Mouse (Mus musculus): ENCODE measurements around the gene Ccdc77.

Ccdc77 gene

DNA sequence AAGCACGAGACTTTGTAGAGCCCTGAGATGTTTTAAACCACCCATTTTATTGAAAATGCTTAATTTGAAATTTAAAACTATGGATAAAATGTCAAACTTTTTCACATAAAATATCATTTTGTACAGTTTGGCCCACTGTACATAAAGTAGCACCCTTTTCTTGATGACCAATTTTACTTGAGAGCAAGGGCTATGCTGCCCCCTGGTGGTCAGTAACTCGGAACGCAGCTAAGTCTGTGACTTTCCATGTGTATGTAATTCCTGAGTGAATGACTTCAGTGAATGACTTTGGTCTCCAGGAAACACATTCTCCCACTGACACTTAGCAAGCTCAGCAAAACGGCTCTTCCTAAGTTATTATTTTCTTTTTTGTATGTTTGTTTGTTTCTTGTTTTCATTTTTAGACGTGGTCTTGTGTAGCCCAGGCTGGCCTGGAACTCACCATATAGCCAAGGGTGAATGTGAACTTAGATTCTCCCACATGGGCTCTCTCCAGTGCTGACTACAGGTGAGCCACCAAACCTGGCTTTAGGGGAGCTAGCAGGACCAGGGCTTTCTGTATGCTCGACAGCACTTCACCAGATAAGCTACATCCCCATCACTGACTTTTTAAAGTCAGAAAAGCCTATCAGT, 39.8 kb downstream of the Ccdc77 start:
- CTCF ChIA-PET = interaction anchor here (0.5 to 2.7 kb wide), 32 partner anchors 8 to 767 kb away, joined by 3 to 27 read pairs (median 4); partner anchors contain the start of genes B4galnt3 (in 1 of the 4), D330020A13Rik (in 1 of the 4) and Wnk1 (in 1 of the 4)

DNA sequence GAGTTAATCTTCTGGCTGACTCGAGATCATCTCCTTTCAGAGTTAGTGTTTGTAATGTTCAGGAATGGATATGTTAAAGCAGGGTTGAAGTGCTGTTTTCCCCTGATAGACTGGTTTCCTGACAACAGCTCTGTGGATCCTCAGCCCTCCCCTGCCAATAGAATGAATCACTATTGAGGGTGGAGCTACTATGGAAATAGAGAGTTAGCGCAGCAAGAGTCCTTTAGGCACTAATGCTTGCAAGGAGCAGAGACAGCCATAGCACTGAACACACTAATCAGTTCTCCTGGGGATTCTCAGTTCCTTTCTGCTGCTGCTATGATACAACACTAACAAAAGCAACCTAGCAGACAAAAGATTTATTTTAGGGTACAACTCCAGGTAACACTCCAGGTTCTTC, 43.8 kb downstream of the Ccdc77 start:
- ChIA-PET POLR2A (interaction anchor here in 2 of 4 experiments (0.6 to 3.4 kb wide), 8 partner anchors 11 to 44 kb away, joined by 3 to 23 read pairs (median 4); partner anchors contain the start of genes B4galnt3 (in 2 of the 2) and D330020A13Rik (in 2 of the 2)), CTCF (interaction anchor here in 1 of 4 experiments (1.2 kb wide), 1 partner anchor 98 kb away, joined by 3 read pairs; no protein-coding TSS in a partner anchor)

More for the DNA sequence above, 39.8 kb downstream of the Ccdc77 start:
- POLR2A ChIA-PET = interaction anchor here in 3 of 4 experiments (0.6 to 2.7 kb wide), 13 partner anchors 12 to 283 kb away, joined by 3 to 11 read pairs (median 5); partner anchors contain the start of genes B4galnt3 (in 1 of the 3), Ccdc77 (in 1 of the 3), D330020A13Rik (in 1 of the 3) and Kdm5a (in 1 of the 3)

DNA sequence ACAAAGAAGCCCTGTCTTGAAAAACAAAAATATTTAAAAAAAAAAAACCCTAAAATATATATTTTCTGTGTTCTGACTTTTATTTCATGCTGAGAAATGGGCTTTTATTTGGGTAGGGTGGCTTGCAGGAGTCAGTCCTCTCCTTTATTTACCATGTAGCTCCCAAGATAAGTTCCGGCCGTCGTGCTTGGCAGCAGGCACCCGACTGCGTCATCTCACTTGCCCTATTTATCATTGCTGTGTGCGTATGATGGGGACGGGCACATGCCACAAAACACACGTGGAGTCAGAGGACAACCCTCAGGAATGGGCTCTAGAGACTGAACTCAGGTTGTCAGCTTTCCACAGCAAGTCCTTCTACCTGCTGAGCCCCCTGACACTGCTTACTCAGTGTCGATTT, 45.0 kb downstream of the Ccdc77 start:
- ChIA-PET POLR2A (interaction anchor here in 2 of 4 experiments (1.1 to 14.2 kb wide), 11 partner anchors 9 to 97 kb away, joined by 3 to 160 read pairs (median 6); partner anchors contain the start of genes B4galnt3 (in 2 of the 2) and D330020A13Rik (in 2 of the 2)), CTCF (interaction anchor here in 2 of 4 experiments (0.6 kb wide), 2 partner anchors 93 to 135 kb away, joined by 4 to 5 read pairs; no protein-coding TSS in a partner anchor)

DNA sequence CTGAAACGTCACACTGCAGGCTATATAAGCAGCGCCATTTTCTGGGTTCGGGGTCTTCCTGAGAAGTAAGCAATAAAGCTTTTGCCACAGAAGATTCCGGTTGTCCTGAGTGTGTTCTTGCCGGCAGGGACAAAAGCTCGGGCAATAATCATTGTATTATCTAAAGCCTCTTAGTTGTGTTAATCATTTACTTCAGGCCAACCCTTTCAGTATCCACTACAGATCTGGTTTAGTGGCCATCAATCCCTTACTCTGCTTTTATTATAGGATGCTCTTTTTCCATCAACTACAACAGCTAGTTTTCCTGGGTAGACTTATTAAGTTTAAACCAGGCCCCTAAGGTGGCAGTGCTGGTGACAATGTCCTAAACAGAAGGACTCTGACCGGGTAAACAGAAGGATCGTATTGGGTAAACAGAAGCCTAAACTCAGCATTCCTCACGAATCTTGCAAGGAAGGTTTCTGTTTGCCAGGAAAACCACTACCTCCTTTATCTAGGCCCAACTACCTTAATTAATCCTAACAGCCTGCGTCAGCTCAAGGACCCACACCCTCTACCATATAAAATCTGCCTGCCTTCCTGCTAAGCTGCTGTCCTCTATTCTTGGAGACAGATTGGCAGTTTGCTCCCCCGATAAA, 45.8 kb downstream of the Ccdc77 start:
- ChIA-PET POLR2A (interaction anchor here in 2 of 4 experiments (0.8 to 14.2 kb wide), 19 partner anchors 9 to 621 kb away, joined by 3 to 160 read pairs (median 4); partner anchors contain the start of genes B4galnt3 (in 2 of the 2), D330020A13Rik (in 2 of the 2), Kdm5a (in 2 of the 2) and Ccdc77 (in 1 of the 2)), CTCF (interaction anchor here in 3 of 4 experiments (0.6 to 1.0 kb wide), 3 partner anchors 94 to 136 kb away, joined by 3 to 5 read pairs (median 4); no protein-coding TSS in a partner anchor)

DNA sequence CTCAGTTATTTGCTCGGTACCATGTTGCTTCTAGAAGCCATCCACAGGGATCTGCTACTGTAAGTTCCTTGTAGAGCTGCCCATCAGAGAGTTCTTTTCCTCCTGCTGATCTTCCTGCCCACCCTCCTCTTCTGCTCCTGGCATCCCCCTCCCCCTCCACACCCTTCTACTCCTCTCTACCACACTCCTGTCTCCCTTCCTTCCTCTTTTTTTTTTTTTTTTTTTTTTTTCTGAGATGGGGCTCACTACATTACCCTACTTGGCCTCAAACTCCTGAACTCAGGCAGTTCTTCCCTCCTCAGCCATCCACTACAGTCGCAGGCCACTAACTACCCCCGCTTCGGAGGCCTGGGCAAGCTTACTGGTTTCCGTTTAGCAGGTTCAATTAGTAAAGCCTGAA, 51.7 kb downstream of the Ccdc77 start:
- CTCF ChIA-PET = no interaction called here
- POLR2A ChIA-PET = interaction anchor here in 3 of 4 experiments (0.6 to 14.2 kb wide), 9 partner anchors 11 to 544 kb away, joined by 3 to 160 read pairs (median 5); partner anchors contain the start of genes B4galnt3 (in 2 of the 3), D330020A13Rik (in 2 of the 3), Ccdc77 (in 1 of the 3) and Kdm5a (in 1 of the 3)

DNA sequence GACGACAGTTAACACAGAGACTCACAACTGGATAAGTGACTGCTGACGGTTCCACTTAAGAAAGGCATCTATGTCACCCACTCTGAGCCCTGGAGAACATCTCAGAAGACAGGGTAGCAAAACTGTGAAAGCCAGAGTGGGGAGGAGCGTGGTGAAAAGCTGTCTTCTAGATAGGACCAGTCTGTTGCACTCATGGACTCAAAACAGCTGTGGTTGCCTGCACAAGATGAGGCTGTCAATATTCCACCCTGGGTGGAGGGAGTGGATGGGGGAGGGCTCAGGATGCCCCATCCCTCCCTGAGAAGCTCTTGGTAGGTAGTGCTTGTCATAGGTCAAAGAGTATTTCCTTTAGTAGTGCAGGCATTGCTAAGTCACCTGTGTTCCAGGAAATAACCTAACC, 54.4 kb downstream of the Ccdc77 start:
- ChIA-PET CTCF (interaction anchor here (0.7 to 2.5 kb wide), 11 partner anchors 9 to 755 kb away, joined by 3 to 18 read pairs (median 5); partner anchors contain the start of genes B4galnt3 (in 1 of the 4) and D330020A13Rik (in 1 of the 4)), POLR2A (interaction anchor here in 3 of 4 experiments (0.7 to 14.2 kb wide), 25 partner anchors 9 to 111 kb away, joined by 3 to 160 read pairs (median 4); partner anchors contain the start of genes B4galnt3 (in 2 of the 3), Ccdc77 (in 2 of the 3), D330020A13Rik (in 2 of the 3) and Kdm5a (in 2 of the 3))

DNA sequence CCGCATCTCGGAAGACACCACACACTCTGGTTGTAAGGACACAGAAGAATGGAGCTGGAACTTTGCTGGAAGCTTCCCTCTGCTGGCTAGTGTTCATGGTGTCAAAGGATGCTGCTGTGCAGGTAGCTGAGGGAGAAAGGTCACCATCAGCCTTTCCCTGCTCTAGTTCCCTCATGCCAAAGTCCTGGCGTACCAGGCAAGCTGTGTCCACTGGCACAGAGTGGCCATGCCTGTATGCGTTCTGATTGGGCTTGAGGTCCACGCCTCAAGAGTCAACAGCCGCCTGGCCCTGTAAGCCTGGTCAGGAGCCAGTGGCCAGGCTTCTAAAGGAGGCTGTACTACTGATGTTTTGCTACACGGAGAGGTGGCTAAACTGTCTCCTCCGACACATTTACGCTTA, 54.8 kb downstream of the Ccdc77 start:
- CTCF ChIA-PET = interaction anchor here (0.5 to 2.5 kb wide), 13 partner anchors 8 to 755 kb away, joined by 3 to 18 read pairs (median 4); partner anchors contain the start of genes B4galnt3 (in 2 of the 4) and D330020A13Rik (in 2 of the 4)
- POLR2A ChIA-PET = interaction anchor here in 3 of 4 experiments (0.7 to 14.2 kb wide), 24 partner anchors 8 to 110 kb away, joined by 3 to 160 read pairs (median 4); partner anchors contain the start of genes B4galnt3 (in 2 of the 3), Ccdc77 (in 2 of the 3), D330020A13Rik (in 2 of the 3) and Kdm5a (in 2 of the 3)

DNA sequence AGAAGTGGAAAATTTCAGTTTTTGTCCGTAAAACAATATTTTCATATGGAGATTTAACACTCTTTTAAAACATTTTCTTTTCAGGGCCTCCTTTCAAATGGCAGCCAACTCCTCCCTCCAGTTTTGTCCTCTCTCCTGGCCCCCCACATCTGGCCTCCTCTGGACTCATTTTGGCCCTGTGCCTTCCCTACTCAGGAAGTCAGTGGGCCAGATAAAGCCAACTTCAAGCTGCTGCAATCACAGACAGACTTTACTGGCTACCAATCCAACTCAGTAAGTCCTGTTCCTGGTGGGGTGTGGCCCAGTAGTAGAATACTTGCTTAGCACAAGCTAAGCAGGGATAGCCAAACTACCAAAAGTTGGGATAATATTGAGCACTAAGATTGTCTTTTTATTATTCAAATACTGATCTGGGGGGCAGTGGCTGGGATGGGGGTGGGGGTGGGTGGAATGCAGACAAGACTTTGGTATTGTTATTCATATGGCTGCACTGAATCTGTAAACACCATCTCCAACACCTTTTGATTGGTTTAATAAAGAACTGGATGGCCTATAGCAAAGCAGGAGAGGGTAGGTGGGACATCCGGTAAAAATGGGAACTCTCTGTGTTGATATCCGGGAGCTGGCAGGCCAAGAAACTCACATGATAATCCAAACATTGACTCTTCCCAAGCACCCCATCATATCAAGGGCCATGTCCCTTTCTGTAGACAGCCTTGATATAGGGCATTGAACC, 57.1 kb downstream of the Ccdc77 start:
- ChIA-PET CTCF (interaction anchor here in 2 of 4 experiments (0.6 to 1.7 kb wide), 4 partner anchors 12 to 18 kb away, joined by 3 to 5 read pairs (median 4); partner anchors contain the start of gene B4galnt3 (in 1 of the 2)), POLR2A (interaction anchor here in 3 of 4 experiments (0.6 to 14.2 kb wide), 22 partner anchors 11 to 820 kb away, joined by 3 to 160 read pairs (median 4); partner anchors contain the start of genes B4galnt3 (in 2 of the 3), D330020A13Rik (in 2 of the 3), Ccdc77 (in 1 of the 3) and Kdm5a (in 1 of the 3))

DNA sequence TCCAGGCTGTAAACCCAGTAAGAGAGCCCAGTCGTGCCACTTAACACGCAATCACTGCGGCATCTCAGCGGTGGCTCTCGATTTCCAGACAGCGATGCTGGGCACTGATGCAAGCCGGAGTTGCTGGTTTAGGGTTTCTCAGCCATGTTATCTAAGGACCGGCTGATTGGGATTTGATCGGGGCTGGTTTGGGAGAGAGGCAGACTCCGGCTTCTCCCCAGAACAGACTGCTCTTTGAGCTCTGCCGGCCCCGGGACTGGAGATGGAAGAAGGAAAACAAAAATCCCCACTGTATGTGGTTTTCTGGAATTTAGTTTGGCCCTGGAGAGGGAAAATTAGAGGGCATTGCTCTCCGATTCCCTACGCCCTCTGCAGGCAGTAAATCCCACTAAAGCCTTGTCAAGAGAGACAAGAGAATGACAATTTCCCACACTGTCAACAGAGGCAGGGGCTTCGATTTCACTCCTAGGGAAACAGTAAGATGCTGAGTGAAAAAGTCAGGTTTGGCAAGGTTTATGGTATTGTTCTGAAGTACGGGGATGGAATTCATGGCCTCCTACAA, 61.3 kb downstream of the Ccdc77 start:
- CTCF ChIA-PET = interaction anchor here in 3 of 4 experiments (0.7 to 3.6 kb wide), 6 partner anchors 23 to 103 kb away, joined by 3 to 56 read pairs (median 20); no protein-coding TSS in a partner anchor
- POLR2A ChIA-PET = interaction anchor here in 2 of 4 experiments (1.0 to 3.4 kb wide), 10 partner anchors 8 to 103 kb away, joined by 3 to 15 read pairs (median 4); partner anchors contain the start of genes B4galnt3 (in 2 of the 2) and D330020A13Rik (in 2 of the 2)

DNA sequence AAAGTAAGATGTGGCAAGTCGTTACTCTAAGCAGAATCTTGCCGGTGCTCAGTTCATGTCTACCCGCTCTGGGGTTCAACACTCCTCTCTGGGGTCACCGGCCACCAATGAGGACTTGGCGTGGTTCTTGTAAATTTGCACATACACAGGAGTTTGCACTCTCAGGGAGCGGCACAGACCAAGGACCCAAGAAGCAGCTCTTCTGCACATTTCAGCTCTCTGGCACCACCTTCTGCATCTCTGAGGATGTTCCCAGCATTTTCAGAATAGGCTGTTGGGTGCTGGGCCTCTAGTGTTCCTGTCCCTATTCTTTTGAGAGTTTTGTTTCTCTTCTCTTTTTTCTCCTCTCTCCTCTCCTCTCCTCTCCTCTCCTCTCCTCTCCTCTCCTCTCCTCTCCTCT, 63.0 kb downstream of the Ccdc77 start:
- CTCF ChIA-PET = interaction anchor here (0.6 to 3.6 kb wide), 48 partner anchors 8 to 1902 kb away, joined by 3 to 56 read pairs (median 5); no protein-coding TSS in a partner anchor
- POLR2A ChIA-PET = interaction anchor here (0.6 to 3.4 kb wide), 37 partner anchors 8 to 1708 kb away, joined by 3 to 19 read pairs (median 4); no protein-coding TSS in a partner anchor

DNA sequence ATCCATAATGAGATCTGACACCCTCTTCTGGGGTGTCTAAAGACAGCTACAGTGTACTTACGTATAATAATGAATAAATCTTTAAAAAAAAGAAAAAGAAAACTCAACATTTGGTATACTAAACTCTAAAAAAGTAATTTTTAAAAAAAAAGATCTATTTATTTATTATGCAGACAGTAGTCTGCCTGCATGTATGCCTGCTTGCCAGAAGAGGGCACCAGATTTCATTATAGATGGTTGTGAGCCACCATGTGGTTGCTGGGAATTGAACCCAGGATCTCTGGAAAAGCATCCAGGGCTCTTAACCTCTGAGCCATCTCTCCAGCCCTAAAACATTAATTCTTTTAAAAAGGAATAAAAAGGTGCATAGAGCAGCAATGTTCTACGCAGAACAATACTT, 67.6 kb downstream of the Ccdc77 start:
- ChIA-PET POLR2A (interaction anchor here in 1 of 4 experiments (1.5 to 10.8 kb wide), 4 partner anchors 15 to 38 kb away, joined by 3 to 160 read pairs (median 30); no protein-coding TSS in a partner anchor), CTCF (interaction anchor here in 1 of 4 experiments (1.0 to 2.1 kb wide), 2 partner anchors 74 kb away, joined by 3 to 8 read pairs; no protein-coding TSS in a partner anchor)

DNA sequence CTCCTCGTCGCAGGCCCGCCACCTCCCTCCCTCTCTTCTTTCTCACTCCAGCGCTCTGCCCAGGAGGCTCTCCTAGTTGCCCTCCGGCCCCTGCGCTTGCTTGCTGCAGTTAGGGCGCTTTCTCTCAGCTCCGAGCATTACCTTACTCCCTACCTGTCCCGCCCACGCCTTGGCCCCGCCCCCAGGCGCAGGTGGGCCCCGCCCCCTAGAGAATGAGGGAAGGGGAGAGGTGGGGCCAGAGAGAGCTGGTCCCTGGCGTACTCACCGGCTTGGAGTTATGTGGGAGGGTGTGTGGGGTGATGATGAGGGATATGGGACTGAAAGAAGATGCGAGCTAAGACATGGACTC, 69.4 kb downstream of the Ccdc77 start:
- POLR2A ChIA-PET = interaction anchor here (0.5 to 10.8 kb wide), 85 partner anchors 7 to 751 kb away, joined by 3 to 160 read pairs (median 4); partner anchors contain the start of genes Ccdc77 (in 2 of the 4), Kdm5a (in 2 of the 4), Wnk1 (in 1 of the 4) and Wnt5b (in 1 of the 4)
- CTCF ChIA-PET = interaction anchor here (0.7 to 3.4 kb wide), 21 partner anchors 9 to 293 kb away, joined by 3 to 43 read pairs (median 4); no protein-coding TSS in a partner anchor

DNA sequence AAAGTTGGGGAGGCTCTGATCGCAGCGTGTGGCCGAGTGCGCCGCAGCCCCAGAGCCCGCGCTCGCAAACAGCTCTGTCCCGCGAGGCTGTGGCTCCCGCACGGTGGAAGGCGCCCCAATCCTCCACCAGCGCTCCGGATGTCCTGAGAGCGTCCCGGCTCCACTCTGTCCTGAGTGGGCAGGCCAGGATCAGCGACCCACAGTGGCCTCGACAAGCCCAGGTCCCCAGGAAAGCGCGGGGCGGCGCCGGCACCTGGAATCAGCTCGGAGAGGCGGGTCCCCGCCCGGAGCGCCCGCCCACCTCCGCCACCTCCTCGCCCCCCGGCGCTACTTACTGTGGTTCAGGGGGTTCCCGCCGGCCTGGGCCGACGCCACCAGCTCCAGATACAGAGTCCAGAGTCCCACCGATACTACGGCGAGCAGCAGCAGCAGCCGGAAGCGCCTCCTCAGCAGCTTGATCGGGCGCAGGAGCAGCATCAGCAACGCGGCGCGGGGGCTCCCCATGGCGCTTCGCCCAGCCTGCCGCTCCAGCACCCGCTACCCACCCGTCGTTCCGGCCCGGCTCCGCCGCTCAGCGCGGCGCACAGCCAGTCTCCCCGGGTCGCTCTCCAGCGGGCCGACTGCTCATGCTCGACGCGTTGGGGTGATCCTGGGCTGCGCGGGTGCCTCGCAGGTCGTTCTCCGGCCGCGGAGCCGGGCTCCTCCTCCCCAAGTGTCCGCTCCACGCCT, 70.0 kb downstream of the Ccdc77 start, which contains the start of the genes D330020A13Rik and B4galnt3:
Gene D330020A13Rik, plus strand, starts transcription at position 309 of the 729 bp plus-strand sequence.
Gene B4galnt3, minus strand, starts transcription at position 504 of the 729 bp plus-strand sequence.
- POLR2A ChIA-PET = interaction anchor here (0.6 to 10.8 kb wide), 86 partner anchors 8 to 814 kb away, joined by 3 to 160 read pairs (median 4); partner anchors contain the start of genes Kdm5a (in 3 of the 4), Ccdc77 (in 2 of the 4), Fbxl14 (in 1 of the 4) and Wnk1 (in 1 of the 4)

DNA sequence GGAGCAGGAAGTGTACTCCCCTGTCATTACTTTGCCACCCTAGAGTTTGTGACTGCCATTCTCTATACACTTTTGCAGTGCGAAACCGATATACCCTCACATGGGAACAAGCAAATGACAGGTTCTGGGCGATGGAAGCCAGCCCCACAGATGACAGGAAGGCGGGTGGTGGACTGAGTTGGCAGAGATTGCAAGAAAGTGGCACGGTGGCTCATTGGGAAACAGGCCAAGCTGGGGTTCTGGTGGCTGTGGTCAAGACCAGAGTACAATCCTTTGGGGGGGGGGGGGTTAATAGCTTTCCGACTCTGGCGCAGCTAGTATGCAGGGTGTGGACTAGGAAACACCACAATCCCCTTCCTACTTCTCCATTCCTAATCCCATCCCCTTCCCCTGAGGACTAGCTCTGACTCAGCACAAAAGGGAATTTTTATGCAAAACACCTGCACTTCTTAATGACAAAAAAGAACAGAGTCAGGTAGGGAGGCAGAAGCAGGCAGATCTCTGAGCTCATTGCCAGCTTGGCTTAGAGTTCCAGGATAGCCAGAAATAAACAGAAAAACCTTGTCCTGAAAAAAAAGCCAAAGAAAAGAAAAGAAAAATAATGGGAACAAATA, 72.7 kb downstream of the Ccdc77 start:
- ChIA-PET CTCF (interaction anchor here in 3 of 4 experiments (0.5 to 1.3 kb wide), 7 partner anchors 10 to 1105 kb away, joined by 3 to 6 read pairs (median 4); no protein-coding TSS in a partner anchor), POLR2A (interaction anchor here (0.6 to 10.8 kb wide), 36 partner anchors 9 to 255 kb away, joined by 3 to 160 read pairs (median 4); partner anchors contain the start of genes Ccdc77 (in 1 of the 4) and Kdm5a (in 1 of the 4))

More for the DNA sequence above, 70.0 kb downstream of the Ccdc77 start, which contains the start of the genes D330020A13Rik and B4galnt3:
- CTCF ChIA-PET = interaction anchor here (0.7 to 3.4 kb wide), 23 partner anchors 10 to 292 kb away, joined by 3 to 43 read pairs (median 4); no protein-coding TSS in a partner anchor
